Mouse (Mus musculus): ENCODE measurements at regions not wholly inside any gene's neighbourhood (a gene's known extent, or its start where the extent isn't known, plus 50 kb on each side); places are given as distances from the start of the nearest gene placed in this dataset.

DNA sequence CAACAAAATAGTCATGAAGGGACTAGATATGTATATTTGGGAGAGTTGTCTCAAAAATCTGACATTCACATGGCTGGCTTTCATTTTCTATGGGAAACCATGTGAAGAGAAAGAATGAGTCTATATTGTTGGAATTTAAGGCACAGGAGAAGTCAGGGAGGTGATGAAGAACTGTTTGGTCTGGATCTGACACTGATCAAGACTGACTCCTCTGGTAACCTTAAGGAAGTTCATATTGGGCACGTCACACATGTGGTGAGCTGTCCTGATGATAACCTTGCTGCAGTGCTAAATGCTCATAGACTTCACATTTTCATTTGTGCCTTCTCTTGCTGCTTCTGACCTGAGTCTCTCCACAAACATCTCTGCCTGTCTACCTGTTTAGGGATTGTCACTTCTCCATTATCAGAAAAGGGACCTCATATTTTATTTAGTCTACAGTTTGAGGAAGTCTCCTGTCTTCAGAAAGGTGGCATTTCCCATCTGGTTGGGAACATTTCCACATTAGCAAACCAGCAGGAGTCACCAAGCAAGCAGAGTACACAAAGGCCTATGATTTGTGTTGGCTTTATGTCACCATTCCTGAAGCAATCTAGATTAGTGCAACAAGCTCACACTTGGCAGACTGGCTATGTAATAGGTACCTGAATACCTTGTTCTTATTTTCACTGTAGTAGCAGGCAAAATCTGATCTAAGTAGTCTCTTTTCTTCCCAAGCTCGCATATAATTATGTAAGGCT is 76.4 kb upstream of the B430305J03Rik start:
- Histone ChIP-seq H3K4me3 (ENCODE audit: low read depth, low read length) (no peak overlapping the region), H3K4me1 (replicated peaks; ENCODE audit: control insufficient read depth, insufficient read depth, low read length) (no peaks in the 10 kb centered on the region), H3K36me3 (ENCODE audit: control insufficient read depth, insufficient read depth, low read length) (no peaks in the 10 kb centered on the region), H3K9ac (ENCODE audit: low read depth, low read length) (no peak overlapping the region), H3K27me3 (replicated peaks; ENCODE audit: control insufficient read depth, insufficient read depth, low read length) (no peaks in the 10 kb centered on the region), H3K27ac (ENCODE audit: low read depth, low read length) (no peak overlapping the region), H3K4me2 (no peak overlapping the region), H3K9me3 (ENCODE audit: control insufficient read depth, low read length) (no peaks in the 10 kb centered on the region)
- 72% methylated on average over 2 of the region's 2 CpGs for WGBS
- ATAC-seq (replicated peaks; ENCODE audit: low FRiP score) (no peak), DNase-seq (ENCODE audit: low spot score) (no peak)

DNA sequence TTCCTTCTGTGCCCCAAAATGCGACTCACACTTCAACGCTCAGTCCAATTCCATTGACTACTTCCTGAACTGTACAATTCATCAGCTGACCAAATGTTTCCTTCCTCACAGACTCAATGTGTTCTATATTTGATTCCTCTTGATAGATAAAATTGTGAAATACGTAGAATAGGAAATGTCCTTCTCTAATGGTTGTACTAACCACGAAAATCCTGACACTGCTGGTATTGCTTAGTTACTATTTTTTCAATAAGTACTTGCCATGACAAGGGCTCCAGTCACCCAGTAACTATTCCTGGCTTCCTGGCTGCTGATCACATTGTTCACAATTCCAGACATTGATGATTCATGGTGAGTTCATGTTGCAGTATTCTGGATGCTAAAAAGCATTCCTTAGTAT is 75.7 kb upstream of the B430305J03Rik start:
- ATAC-seq (replicated peaks; ENCODE audit: low FRiP score): no peak
- DNase-seq (ENCODE audit: low spot score): no peak
- Histone ChIP-seq H3K27ac (ENCODE audit: low read depth, low read length) (no peak overlapping the region), H3K4me3 (ENCODE audit: low read depth, low read length) (no peak overlapping the region), H3K4me1 (replicated peaks; ENCODE audit: control insufficient read depth, insufficient read depth, low read length) (no peaks in the 10 kb centered on the region), H3K4me2 (no peak overlapping the region), H3K36me3 (ENCODE audit: control insufficient read depth, insufficient read depth, low read length) (no peaks in the 10 kb centered on the region), H3K27me3 (replicated peaks; ENCODE audit: control insufficient read depth, insufficient read depth, low read length) (no peaks in the 10 kb centered on the region), H3K9me3 (ENCODE audit: control insufficient read depth, low read length) (no peaks in the 10 kb centered on the region), H3K9ac (ENCODE audit: low read depth, low read length) (no peak overlapping the region)
- 64% methylated on average over 4 of the region's 4 CpGs for WGBS

DNA sequence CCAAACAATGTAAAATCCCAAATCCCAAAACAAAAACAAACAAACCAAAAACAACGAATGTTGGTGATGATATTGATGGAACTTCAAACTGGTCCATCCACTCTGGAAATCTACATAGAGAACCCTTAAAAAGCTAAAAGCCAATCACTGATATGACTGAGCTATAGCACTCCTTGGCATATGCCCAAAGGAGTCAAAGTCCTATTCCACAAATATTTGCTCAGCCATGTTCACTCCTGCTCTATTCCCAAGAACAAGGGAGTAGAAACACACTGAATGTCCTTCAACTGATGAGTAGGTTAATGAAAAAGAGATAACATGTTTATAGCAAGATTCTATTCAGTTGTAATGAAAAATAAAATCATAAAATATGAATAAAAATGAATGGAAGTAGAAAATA is 63.0 kb upstream of the B430305J03Rik start:
- no peak overlapping the region for H3K9ac ChIP-seq (ENCODE audit: low read depth, low read length)
- no peaks in the 10 kb centered on the region for H3K4me1 ChIP-seq (replicated peaks; ENCODE audit: control insufficient read depth, insufficient read depth, low read length)
- DNase-seq (ENCODE audit: low spot score) (no peak), ATAC-seq (replicated peaks; ENCODE audit: low FRiP score) (no peak)
- H3K9me3 ChIP-seq (ENCODE audit: control insufficient read depth, low read length): no peaks in the 10 kb centered on the region
- H3K36me3 ChIP-seq (ENCODE audit: control insufficient read depth, insufficient read depth, low read length): no peaks in the 10 kb centered on the region
- H3K27me3 ChIP-seq (replicated peaks; ENCODE audit: control insufficient read depth, insufficient read depth, low read length): no peaks in the 10 kb centered on the region
- no peak overlapping the region for H3K4me3 ChIP-seq (ENCODE audit: low read depth, low read length)
- H3K27ac ChIP-seq (ENCODE audit: low read depth, low read length): no peak overlapping the region
- no peak overlapping the region for H3K4me2 ChIP-seq
- whole genome bisulfite sequencing: 75% methylated on average over 1 of the region's 1 CpGs

DNA sequence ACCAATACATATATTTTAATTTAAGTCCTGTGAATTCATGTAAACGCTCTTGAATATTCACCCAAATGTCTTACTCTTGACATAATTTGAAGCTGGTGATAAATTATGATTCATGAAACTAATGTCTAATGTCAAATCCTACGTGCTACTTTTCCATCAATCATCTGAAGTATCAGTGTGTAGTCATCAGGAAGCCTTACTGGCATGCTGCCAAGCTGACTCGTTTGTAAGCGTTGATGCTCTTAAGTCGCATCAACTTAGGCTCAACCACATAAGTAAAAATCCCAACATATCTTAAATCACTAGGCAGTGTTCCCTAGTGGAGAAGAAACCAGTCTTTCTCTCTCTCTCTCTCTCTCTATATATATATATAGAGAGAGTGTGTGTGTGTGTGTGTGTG is 58.2 kb upstream of the B430305J03Rik start:
- no peak overlapping the region for H3K4me2 ChIP-seq
- no peak overlapping the region for H3K9ac ChIP-seq (ENCODE audit: low read depth, low read length)
- H3K27ac ChIP-seq (ENCODE audit: low read depth, low read length): no peak overlapping the region
- H3K9me3 ChIP-seq (ENCODE audit: control insufficient read depth, low read length): no peaks in the 10 kb centered on the region
- WGBS: 67% methylated on average over 5 of the region's 5 CpGs
- no peaks in the 10 kb centered on the region for H3K36me3 ChIP-seq (ENCODE audit: control insufficient read depth, insufficient read depth, low read length)
- no peaks in the 10 kb centered on the region for H3K27me3 ChIP-seq (replicated peaks; ENCODE audit: control insufficient read depth, insufficient read depth, low read length)
- H3K4me1 ChIP-seq (replicated peaks; ENCODE audit: control insufficient read depth, insufficient read depth, low read length): no peaks in the 10 kb centered on the region
- no peak overlapping the region for H3K4me3 ChIP-seq (ENCODE audit: low read depth, low read length)
- ATAC-seq (replicated peaks; ENCODE audit: low FRiP score) (no peak), DNase-seq (ENCODE audit: low spot score) (no peak)

DNA sequence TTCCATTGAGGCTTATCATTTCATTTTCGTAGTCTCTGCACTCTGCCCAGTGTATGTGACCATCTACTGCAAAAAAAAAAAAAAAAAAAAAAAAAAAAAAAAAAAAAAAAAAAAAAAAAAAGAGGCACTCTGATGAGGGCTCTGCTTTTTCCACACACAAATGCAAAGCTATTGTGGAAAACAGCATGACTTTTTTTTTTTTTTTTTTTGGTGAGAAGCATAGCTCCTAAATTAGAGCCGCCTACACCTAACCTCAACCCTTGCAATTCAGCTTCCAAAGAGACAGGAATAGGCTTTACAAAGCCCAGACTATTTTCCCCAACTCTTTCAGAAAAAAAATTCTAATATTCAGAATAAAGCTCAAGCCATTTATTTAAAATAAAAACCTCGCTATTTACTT is 54.0 kb upstream of the B430305J03Rik start:
- H3K4me3 ChIP-seq (ENCODE audit: low read depth, low read length): no peak overlapping the region
- WGBS: 88% methylated on average over 3 of the region's 3 CpGs
- no peaks in the 10 kb centered on the region for H3K9me3 ChIP-seq (ENCODE audit: control insufficient read depth, low read length)
- H3K27me3 ChIP-seq (replicated peaks; ENCODE audit: control insufficient read depth, insufficient read depth, low read length): no peaks in the 10 kb centered on the region
- DNase-seq (ENCODE audit: low spot score) (no peak), ATAC-seq (replicated peaks; ENCODE audit: low FRiP score) (no peak)
- no peak overlapping the region for H3K9ac ChIP-seq (ENCODE audit: low read depth, low read length)
- no peak overlapping the region for H3K27ac ChIP-seq (ENCODE audit: low read depth, low read length)
- no peaks in the 10 kb centered on the region for H3K4me1 ChIP-seq (replicated peaks; ENCODE audit: control insufficient read depth, insufficient read depth, low read length)
- H3K36me3 ChIP-seq (ENCODE audit: control insufficient read depth, insufficient read depth, low read length): no peaks in the 10 kb centered on the region
- no peak overlapping the region for H3K4me2 ChIP-seq

DNA sequence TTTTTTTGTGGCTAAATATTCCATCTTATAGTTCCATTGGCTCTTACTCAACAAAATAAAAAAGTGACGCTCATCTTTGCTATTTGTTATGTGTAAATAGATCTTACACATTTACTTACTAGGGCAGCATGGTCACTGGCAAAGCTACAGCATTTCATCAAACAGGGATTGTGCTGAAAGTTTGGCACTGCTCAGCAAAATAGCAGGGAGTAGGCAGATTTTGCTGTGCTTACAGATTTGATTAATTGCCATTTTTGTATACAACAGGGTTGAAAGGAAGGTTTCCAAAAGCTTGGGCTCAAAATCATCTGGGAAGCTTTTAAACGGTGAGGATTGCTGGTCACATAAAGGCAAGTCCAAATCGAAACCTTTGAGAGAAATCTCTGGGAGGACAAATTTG is 52.3 kb upstream of the B430305J03Rik start:
- Histone ChIP-seq H3K4me1 (replicated peaks; ENCODE audit: control insufficient read depth, insufficient read depth, low read length) (no peaks in the 10 kb centered on the region), H3K9me3 (ENCODE audit: control insufficient read depth, low read length) (no peaks in the 10 kb centered on the region), H3K4me2 (no peak overlapping the region), H3K27ac (ENCODE audit: low read depth, low read length) (no peak overlapping the region), H3K9ac (ENCODE audit: low read depth, low read length) (no peak overlapping the region), H3K36me3 (ENCODE audit: control insufficient read depth, insufficient read depth, low read length) (no peaks in the 10 kb centered on the region), H3K4me3 (ENCODE audit: low read depth, low read length) (no peak overlapping the region), H3K27me3 (replicated peaks; ENCODE audit: control insufficient read depth, insufficient read depth, low read length) (no peaks in the 10 kb centered on the region)
- no peak for DNase-seq (ENCODE audit: low spot score)
- no peak for ATAC-seq (replicated peaks; ENCODE audit: low FRiP score)
- WGBS: 85% methylated on average over 3 of the region's 3 CpGs

Data from liver, embryonic 11.5 days (tissue).